Mouse (Mus musculus) heart, embryonic 11.5 days (tissue): ENCODE results near the gene Zscan18. TPM values are rescaled to one million over a fixed set of nuclear protein-coding genes. Genes with fewer than 3 reads are reported as not detected.
"Not testable (repeated sequence)": the region's sequence is repeated elsewhere in the genome, so short reads cannot be mapped to it uniquely, and the experiment has no call there.

ENCODE experiments used
- ATAC-seq: fragments of 200-750 bp; cut with Nextera tagmentation; replicated peaks from 2 replicates; pipeline ENCODE4 v1.8.0; 2017; ENCODE audit warnings: moderate library complexity; ENCODE audit not compliant: insufficient number of reproducible peaks, low FRiP score, low TSS enrichment
- H3K27ac ChIP-seq: fragments of 300-500 bp; sonication (generic); 2 replicates; pipeline ENCODE4 v1.5.1; 2014; ENCODE audit warnings: mild to moderate bottlenecking, low read depth, low read length
- H3K27me3 ChIP-seq: fragments of 300-500 bp; sonication (generic); 2 replicates; pipeline ENCODE4 v1.6.1; 2014; ENCODE audit warnings: mild to moderate bottlenecking, low read length, mixed read lengths; ENCODE audit not compliant: control insufficient read depth, insufficient read depth
- H3K36me3 ChIP-seq: fragments of 300-500 bp; sonication (generic); 2 replicates; pipeline ENCODE4 v1.6.1; 2014; ENCODE audit warnings: mild to moderate bottlenecking, low read length, moderate library complexity, mixed read lengths; ENCODE audit not compliant: control insufficient read depth, insufficient read depth
- H3K4me1 ChIP-seq: fragments of 300-500 bp; sonication (generic); 2 replicates; pipeline ENCODE4 v1.6.1; 2014; ENCODE audit warnings: low read length; ENCODE audit not compliant: control insufficient read depth, insufficient read depth
- H3K4me2 ChIP-seq: fragments of 300-500 bp; sonication (generic); 2 replicates; pipeline ENCODE4 v1.6.1; 2014; ENCODE audit warnings: mild to moderate bottlenecking, moderate library complexity
- H3K4me3 ChIP-seq: fragments of 300-500 bp; sonication (generic); 2 replicates; pipeline ENCODE4 v1.5.1; 2014; ENCODE audit warnings: low read depth, low read length
- H3K9ac ChIP-seq: fragments of 300-500 bp; sonication (generic); 2 replicates; pipeline ENCODE4 v1.6.1; 2014; ENCODE audit warnings: mild to moderate bottlenecking, low read depth, low read length, moderate library complexity
- H3K9me3 ChIP-seq: fragments of 300-500 bp; sonication (generic); replicated peaks from 2 replicates; pipeline ENCODE4 v1.6.1; 2016; ENCODE audit warnings: low read length; ENCODE audit not compliant: control insufficient read depth
- WGBS: fragments of 180-500 bp; shearing (Covaris S2); extraction: QIAGEN DNeasy Blood & Tissue Kit; methylation state at CpG from one replicate; pipeline ENCODE4 v1.1.7; 2014; ENCODE audit not compliant: insufficient replicate concordance; 5-methylcytosine and 5-hydroxymethylcytosine counted together
- polyA plus RNA-seq: library from polyadenylated mRNA; unstranded; fragments of >200 nt; fragmentation: Nextera tagmentation; extraction: Ambion mirVana; gene quantifications from 2 replicates; pipeline ENCODE4 v1.2.1, GENCODE M21; 2014

Zscan18 gene
- polyA plus RNA-seq, 1 experiment from 2014 or later = 8.5 TPM

GRCm38 (mm10) chr7:12799554-12799953 is 3.9 kb downstream of the Zscan18 start:
- no peak overlapping the region for H3K4me2 ChIP-seq
- H3K27ac ChIP-seq = peak overlapping the region; percentile 78
- ATAC-seq = no peak
- no peak overlapping the region for H3K4me3 ChIP-seq
- peaks cover 7% of the 10 kb centered on the region for H3K9me3 ChIP-seq
- WGBS = 66% methylated on average over 1 of the region's 1 CpGs
- no peaks in the 10 kb centered on the region for H3K4me1 ChIP-seq
- no peaks in the 10 kb centered on the region for H3K27me3 ChIP-seq
- H3K9ac ChIP-seq = no peak overlapping the region
- H3K36me3 ChIP-seq = peaks cover 11% of the 10 kb centered on the region

DNA sequence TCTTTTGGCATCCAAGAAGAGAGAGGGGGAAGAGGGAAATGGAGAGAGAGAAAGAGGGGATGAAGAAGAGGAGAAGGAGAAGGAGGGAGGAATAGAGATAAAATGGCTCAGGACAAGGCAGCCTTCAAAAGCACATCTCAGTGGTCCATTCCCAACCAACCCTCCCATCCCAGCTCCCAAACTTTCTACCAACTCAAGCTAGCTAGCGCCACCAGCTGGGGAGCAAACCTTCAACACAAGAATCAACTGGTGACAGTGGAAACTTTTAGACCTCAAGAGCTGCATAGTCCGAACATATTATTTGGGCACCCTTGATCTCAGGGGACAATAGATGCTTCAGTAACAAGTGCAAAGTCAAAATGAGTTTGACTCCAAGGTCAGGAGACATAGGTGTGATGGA is 5.5 kb downstream of the Zscan18 start:
- Histone ChIP-seq H3K27ac (no peak overlapping the region), H3K27me3 (no peaks in the 10 kb centered on the region), H3K36me3 (peaks cover 11% of the 10 kb centered on the region), H3K4me2 (no peak overlapping the region), H3K9me3 (peaks cover 7% of the 10 kb centered on the region), H3K4me3 (no peak overlapping the region), H3K4me1 (no peaks in the 10 kb centered on the region), H3K9ac (no peak overlapping the region)
- 59% methylated on average over 2 of the region's 2 CpGs for WGBS
- ATAC-seq = no peak

GRCm38 (mm10) chr7:12792624-12793023 is 10.8 kb downstream of the Zscan18 start:
- not testable (repeated sequence) for H3K4me2 ChIP-seq, H3K4me3 ChIP-seq, H3K27me3 ChIP-seq, H3K36me3 ChIP-seq, H3K9me3 ChIP-seq, H3K27ac ChIP-seq, H3K9ac ChIP-seq, ATAC-seq, H3K4me1 ChIP-seq
- 86% methylated on average over 11 of the region's 11 CpGs for WGBS

- no peak overlapping the region for H3K4me3 ChIP-seq
- no peak overlapping the region for H3K4me2 ChIP-seq
- no peaks in the 10 kb centered on the region for H3K4me1 ChIP-seq
- no peaks in the 10 kb centered on the region for H3K9me3 ChIP-seq
- H3K27me3 ChIP-seq = no peaks in the 10 kb centered on the region
- no peak for ATAC-seq
- H3K9ac ChIP-seq = no peak overlapping the region
- H3K27ac ChIP-seq = no peak overlapping the region
- H3K36me3 ChIP-seq = no peaks in the 10 kb centered on the region
- WGBS = 35% methylated on average over 5 of the region's 5 CpGs
Measured at GRCm38 (mm10) chr7:12788025-12788424, 15.4 kb downstream of the Zscan18 start.

GRCm38 (mm10) chr7:12787333-12787732 is 16.1 kb downstream of the Zscan18 start:
- 74% methylated on average over 6 of the region's 6 CpGs for WGBS
- Histone ChIP-seq H3K27me3 (no peaks in the 10 kb centered on the region), H3K4me2 (no peak overlapping the region), H3K27ac (no peak overlapping the region), H3K4me1 (no peaks in the 10 kb centered on the region), H3K9me3 (no peaks in the 10 kb centered on the region), H3K36me3 (no peaks in the 10 kb centered on the region), H3K9ac (no peak overlapping the region), H3K4me3 (no peak overlapping the region)
- ATAC-seq = no peak

GRCm38 (mm10) chr7:12780151-12780830 is 23.1 kb downstream of the Zscan18 start:
- no peaks in the 10 kb centered on the region for H3K9me3 ChIP-seq
- H3K9ac ChIP-seq = peak overlapping the region; percentile 88
- no peaks in the 10 kb centered on the region for H3K27me3 ChIP-seq
- H3K36me3 ChIP-seq = 0 out of 2 replicates have a peak, but pooled peaks cover 1% of the 10 kb centered on the region
- H3K4me1 ChIP-seq = no peaks in the 10 kb centered on the region
- 1% methylated on average over 57 of the region's 57 CpGs for WGBS
- ATAC-seq = peak; percentile 92
- H3K27ac ChIP-seq = peak overlapping the region; percentile 35; the same call in 1 of the 2 replicates
- H3K4me3 ChIP-seq = peak overlapping the region; percentile 76
- peak overlapping the region; percentile 98 for H3K4me2 ChIP-seq

DNA sequence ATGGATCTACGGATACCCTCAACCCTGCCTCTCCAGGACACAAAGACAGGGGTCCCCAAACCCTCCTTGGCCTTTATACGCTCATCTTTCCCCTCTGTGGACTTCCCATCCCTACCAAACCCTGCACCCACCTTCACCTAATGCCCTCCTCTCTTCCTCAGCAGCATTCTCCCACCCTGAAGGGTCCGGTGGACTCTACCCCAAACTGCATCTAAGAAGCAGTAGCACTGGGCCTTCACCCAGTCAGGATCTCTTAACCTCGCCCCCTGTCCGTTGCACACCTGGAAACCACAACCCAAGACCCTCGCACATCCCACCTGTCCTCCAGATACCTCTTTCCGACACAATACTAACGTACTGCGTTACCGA is 23.7 kb downstream of the Zscan18 start:
- H3K27ac ChIP-seq = no peak overlapping the region
- WGBS = 25% methylated on average over 10 of the region's 10 CpGs
- no peak for ATAC-seq

DNA sequence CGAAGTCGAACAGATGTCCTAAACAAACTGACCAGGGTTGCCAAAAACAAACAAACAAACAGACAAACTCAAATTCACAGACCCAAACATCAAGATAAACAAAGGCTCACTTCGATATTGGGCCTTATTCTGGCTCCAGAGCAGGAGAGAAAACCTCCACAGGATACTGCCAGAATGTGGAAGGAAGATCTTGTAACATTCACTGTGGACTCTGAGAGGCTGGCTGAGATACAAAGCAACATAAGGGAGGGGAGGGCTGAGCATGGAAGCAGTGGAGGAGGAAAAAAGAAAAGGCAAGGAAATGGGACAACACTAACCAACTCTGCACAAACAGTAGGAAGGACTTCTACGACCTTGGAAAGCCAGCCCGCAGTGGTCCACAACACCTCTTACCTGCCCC is 24.3 kb downstream of the Zscan18 start:
- Histone ChIP-seq H3K27me3 (no peaks in the 10 kb centered on the region), H3K4me3 (no peak overlapping the region), H3K4me2 (no peak overlapping the region), H3K4me1 (no peaks in the 10 kb centered on the region), H3K27ac (no peak overlapping the region), H3K9ac (no peak overlapping the region), H3K36me3 (peaks cover 12% of the 10 kb centered on the region), H3K9me3 (no peaks in the 10 kb centered on the region)
- ATAC-seq = no peak
- WGBS = 82% methylated on average over 5 of the region's 5 CpGs

More for the DNA sequence above, 23.7 kb downstream of the Zscan18 start:
- Histone ChIP-seq H3K27me3 (no peaks in the 10 kb centered on the region), H3K9me3 (no peaks in the 10 kb centered on the region), H3K4me1 (no peaks in the 10 kb centered on the region), H3K4me3 (peak overlapping the region; percentile 76), H3K9ac (peak overlapping the region; percentile 88), H3K4me2 (peak overlapping the region; percentile 98), H3K36me3 (peaks cover 6% of the 10 kb centered on the region; the same call in 1 of the 2 replicates)

- Histone ChIP-seq H3K4me2 (no peak overlapping the region), H3K27ac (no peak overlapping the region), H3K9ac (no peak overlapping the region), H3K9me3 (no peaks in the 10 kb centered on the region), H3K4me1 (no peaks in the 10 kb centered on the region), H3K27me3 (no peaks in the 10 kb centered on the region), H3K4me3 (no peak overlapping the region), H3K36me3 (peaks cover 21% of the 10 kb centered on the region)
- ATAC-seq = no peak
- 81% methylated on average over 1 of the region's 1 CpGs for WGBS
Measured at GRCm38 (mm10) chr7:12774606-12775005, 28.8 kb downstream of the Zscan18 start.
